Mouse (Mus musculus) heart, adult 2 months (tissue): ENCODE measurements around the gene Crabp1. TPM values are rescaled to one million over a fixed set of nuclear protein-coding genes. Genes with fewer than 3 reads are reported as not detected.
A peak's percentile ranks its signal among the peaks of the same experiment; 100 is the strongest.

ENCODE experiments used
- DNase-seq, 2 experiments: peaks; one replicate each; pipeline ENCODE4 v3.0.0; 2021
- H3K27ac ChIP-seq: fragments of 200-600 bp; 2 replicates; pipeline ENCODE4 v1.8.1; 2022
- H3K27me3 ChIP-seq: fragments of 200-500 bp; 2 replicates; pipeline ENCODE4 v1.6.1; 2012; ENCODE audit warnings: mild to moderate bottlenecking, low read length, inconsistent platforms, mixed read lengths; ENCODE audit not compliant: control insufficient read depth, insufficient read depth
- H3K36me3 ChIP-seq: fragments of 200-500 bp; 2 replicates; pipeline ENCODE4 v1.6.1; 2012; ENCODE audit warnings: low read length, inconsistent platforms; ENCODE audit not compliant: control insufficient read depth, insufficient read depth
- H3K4me1 ChIP-seq: fragments of 200-500 bp; 2 replicates; pipeline ENCODE4 v1.6.1; 2011; ENCODE audit warnings: low read length; ENCODE audit not compliant: control insufficient read depth, insufficient read depth
- H3K4me3 ChIP-seq: fragments of 200-600 bp; 2 replicates; pipeline ENCODE4 v1.8.1; 2022
- H3K79me2 ChIP-seq: fragments of 200-500 bp; replicated peaks from 2 replicates; pipeline ENCODE4 v1.6.1; 2012; ENCODE audit warnings: mild to moderate bottlenecking, inconsistent platforms, low read length, moderate library complexity, mixed read lengths; ENCODE audit not compliant: control insufficient read depth, insufficient read depth
- H3K9ac ChIP-seq: fragments of 200-500 bp; 2 replicates; pipeline ENCODE4 v1.6.1; 2012; ENCODE audit warnings: low read depth, mild to moderate bottlenecking, control low read depth, inconsistent platforms, low read length, mixed read lengths
- CTCF ChIP-seq: fragments of 200-600 bp; IDR thresholded peaks from 2 replicates; pipeline ENCODE4 v1.8.1; 2022; ENCODE audit warnings: antibody characterized with exemption, mild to moderate bottlenecking, moderate library complexity
- EP300 ChIP-seq: fragments of 200-500 bp; IDR thresholded peaks from 2 replicates; pipeline ENCODE4 v1.6.1; 2011; ENCODE audit warnings: low read depth, low read length, control low read depth; ENCODE audit not compliant: insufficient read depth
- POLR2A ChIP-seq: fragments of 200-500 bp; IDR thresholded peaks from 2 replicates; pipeline ENCODE4 v1.6.1; 2011; ENCODE audit warnings: mild to moderate bottlenecking, low read depth, low read length, control low read depth; ENCODE audit not compliant: insufficient read depth
- WGBS: fragments of 180-500 bp; shearing (Covaris S2); methylation state at CpG from one replicate; pipeline ENCODE4 v1.1.7; 2018; 5-methylcytosine and 5-hydroxymethylcytosine counted together
- intact Hi-C: fragments of 180-260 bp; cut with DNase I; formaldehyde crosslinking; loops from one replicate; pipeline ENCODE4 v1.15.1; 2025
- polyA plus RNA-seq: library from polyadenylated mRNA; depleted of rRNA; stranded (reverse); fragments of >200 nt; gene quantifications from 2 replicates; pipeline ENCODE4 v1.2.3, GENCODE M21; 2012
- total RNA-seq, 2 experiments: library from RNA; stranded (reverse); gene quantifications; 2 replicates each; pipeline ENCODE4 v1.2.3; 2021

The Crabp1 gene
- total and polyA plus RNA-seq, 3 experiments, result not detected

DNA sequence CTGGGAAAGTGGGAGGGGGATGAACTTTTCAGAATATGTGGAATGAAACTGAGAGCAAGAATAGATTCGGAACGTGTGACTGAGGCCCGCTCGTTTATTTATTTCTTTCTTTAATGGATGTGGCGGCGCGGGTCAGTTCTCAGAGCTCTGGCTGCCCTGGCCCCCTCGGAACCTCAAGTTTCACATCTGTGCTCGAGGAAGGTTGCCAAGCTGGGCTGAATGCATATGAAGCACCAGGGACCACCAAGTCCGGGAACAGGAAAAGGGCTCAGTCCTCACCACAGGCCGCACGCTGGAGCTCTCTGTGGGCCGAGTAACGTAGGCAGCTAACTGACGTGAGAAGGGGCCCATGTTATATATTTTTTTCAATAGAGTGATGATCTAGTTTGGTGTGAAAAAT, 18.0 kb downstream of the Crabp1 start:
- intact Hi-C loops, result no loop called here
- DNase-seq, result no peak
- WGBS, result 81% methylated on average over 15 of the region's 15 CpGs

GRCm38 (mm10) chr9:54784003-54784402, 19.5 kb downstream of the Crabp1 start:
- Histone ChIP-seq H3K4me1 (no peaks in the 10 kb centered on the region), H3K27ac (no peak overlapping the region)
- intact Hi-C loops, result no loop called here

More for the DNA sequence above, 18.0 kb downstream of the Crabp1 start:
- Histone ChIP-seq H3K4me3 (no peak overlapping the region), H3K4me1 (no peaks in the 10 kb centered on the region), H3K36me3 (no peaks in the 10 kb centered on the region), H3K27ac (no peak overlapping the region), H3K27me3 (no peaks in the 10 kb centered on the region; the same call in 1 of the 2 replicates), H3K9ac (no peak overlapping the region), H3K79me2 (no peaks in the 10 kb centered on the region)
- TF ChIP-seq EP300 (no peak), POLR2A (no peak), CTCF (no peak)

DNA sequence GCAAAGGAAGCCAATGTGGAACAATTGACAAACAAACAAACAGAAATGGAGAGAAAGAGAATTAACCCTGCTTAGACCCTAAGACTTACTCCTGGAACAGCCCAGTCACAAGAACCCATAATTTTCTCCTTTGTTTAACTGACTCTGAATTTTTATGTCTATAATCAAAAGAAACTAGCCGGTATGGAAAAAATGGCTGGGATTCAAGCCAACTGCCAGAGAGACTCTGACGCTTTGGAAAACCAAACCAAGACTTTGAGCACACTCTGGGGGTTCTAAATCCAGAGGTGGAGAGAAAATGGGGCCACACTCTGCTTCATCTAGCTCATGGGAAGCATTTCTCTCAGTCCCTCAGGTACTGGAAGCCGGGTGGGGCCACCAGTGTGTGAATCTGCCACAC, 20.7 kb downstream of the Crabp1 start:
- H3K36me3 ChIP-seq, result no peaks in the 10 kb centered on the region
- H3K79me2 ChIP-seq, result no peaks in the 10 kb centered on the region
- H3K9ac ChIP-seq, result no peak overlapping the region
- no peak overlapping the region for H3K4me3 ChIP-seq
- no peaks in the 10 kb centered on the region for H3K4me1 ChIP-seq
- no peak for TF ChIP-seq POLR2A
- no peak for TF ChIP-seq EP300
- no peak for TF ChIP-seq CTCF
- intact Hi-C loops, result no loop called here
- 72% methylated on average over 3 of the region's 3 CpGs for WGBS
- no peaks in the 10 kb centered on the region for H3K27me3 ChIP-seq
- DNase-seq, result no peak
- no peak overlapping the region for H3K27ac ChIP-seq

More at GRCm38 (mm10) chr9:54784003-54784402, 19.5 kb downstream of the Crabp1 start:
- no peaks in the 10 kb centered on the region for H3K79me2 ChIP-seq
- WGBS, result 39% methylated on average over 3 of the region's 3 CpGs
- no peak for DNase-seq
- TF ChIP-seq CTCF (no peak), EP300 (no peak), POLR2A (no peak)
- H3K36me3 ChIP-seq, result no peaks in the 10 kb centered on the region
- no peak overlapping the region for H3K4me3 ChIP-seq
- H3K27me3 ChIP-seq, result no peaks in the 10 kb centered on the region; the same call in 1 of the 2 replicates
- no peak overlapping the region for H3K9ac ChIP-seq

DNA sequence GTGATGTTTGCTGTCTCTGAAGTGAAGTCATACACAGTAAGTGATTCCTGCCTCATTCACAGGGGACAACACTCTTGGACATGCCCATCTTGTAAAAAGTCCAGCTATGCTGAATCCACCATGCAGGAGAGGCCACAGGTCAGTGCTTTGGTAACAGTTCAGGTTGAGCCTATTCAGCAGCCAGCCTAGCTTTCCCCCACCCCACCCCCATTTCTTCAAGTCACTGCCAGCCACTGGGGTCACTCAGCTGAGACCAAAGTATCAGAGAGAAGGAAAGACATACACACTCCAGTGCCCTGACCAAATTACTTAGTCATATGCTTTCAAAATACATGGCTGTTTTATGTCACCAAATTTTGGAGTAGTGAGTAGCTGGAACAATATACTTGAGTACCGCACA, 21.5 kb downstream of the Crabp1 start:
- intact Hi-C loops, result no loop called here
- WGBS, result 75% methylated on average over 1 of the region's 1 CpGs
- H3K9ac ChIP-seq, result no peak overlapping the region
- no peaks in the 10 kb centered on the region for H3K4me1 ChIP-seq
- H3K79me2 ChIP-seq, result no peaks in the 10 kb centered on the region
- no peak overlapping the region for H3K4me3 ChIP-seq
- DNase-seq, result no peak
- no peak for TF ChIP-seq POLR2A
- TF ChIP-seq EP300, result no peak
- no peak for TF ChIP-seq CTCF
- no peaks in the 10 kb centered on the region for H3K36me3 ChIP-seq
- no peak overlapping the region for H3K27ac ChIP-seq
- H3K27me3 ChIP-seq, result no peaks in the 10 kb centered on the region

DNA sequence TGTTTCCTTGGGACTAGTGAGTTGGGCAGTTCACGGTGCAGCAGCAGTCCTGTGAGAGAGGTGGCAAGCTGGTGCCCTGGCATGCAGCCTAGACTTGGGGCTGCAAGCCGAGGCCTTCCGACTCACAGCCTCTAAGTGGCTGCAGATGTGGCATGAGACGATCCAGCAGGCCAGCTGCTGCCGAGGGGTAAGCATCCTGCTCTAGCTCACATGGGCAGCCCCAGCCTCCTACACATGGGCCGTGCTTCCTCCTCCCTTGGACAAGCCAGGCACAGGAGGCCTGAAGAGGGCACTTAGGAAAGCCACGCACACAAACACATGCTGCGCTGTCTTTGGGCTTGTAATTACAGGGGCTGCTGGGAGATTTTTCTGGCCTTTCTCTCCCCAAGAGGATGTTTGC, 23.2 kb downstream of the Crabp1 start:
- TF ChIP-seq POLR2A, result no peak
- no peak for TF ChIP-seq EP300
- no peak for TF ChIP-seq CTCF
- intact Hi-C loops, result no loop called here
- Histone ChIP-seq H3K36me3 (no peaks in the 10 kb centered on the region), H3K4me3 (no peak overlapping the region), H3K27me3 (no peaks in the 10 kb centered on the region), H3K27ac (no peak overlapping the region), H3K9ac (no peak overlapping the region), H3K79me2 (no peaks in the 10 kb centered on the region), H3K4me1 (no peaks in the 10 kb centered on the region)
- WGBS, result 15% methylated on average over 8 of the region's 8 CpGs
- DNase-seq, result peak in 1 of 2 experiments; percentile 14

GRCm38 (mm10) chr9:54790271-54790670, 25.7 kb downstream of the Crabp1 start:
- H3K4me3 ChIP-seq, result no peak overlapping the region
- no peaks in the 10 kb centered on the region for H3K4me1 ChIP-seq
- TF ChIP-seq EP300, result no peak
- no peak for TF ChIP-seq POLR2A
- no peak for TF ChIP-seq CTCF
- no peak overlapping the region for H3K27ac ChIP-seq
- H3K9ac ChIP-seq, result no peak overlapping the region
- 24% methylated on average over 5 of the region's 5 CpGs for WGBS
- intact Hi-C loops, result no loop called here
- H3K79me2 ChIP-seq, result no peaks in the 10 kb centered on the region
- H3K27me3 ChIP-seq, result no peaks in the 10 kb centered on the region
- no peaks in the 10 kb centered on the region for H3K36me3 ChIP-seq
- DNase-seq, result no peak
